ENCODE assay signal across 26 mouse cellular contexts in genomic region chr11:59377999-59378398, GRCm38 (mm10). TPM values are rescaled to one million over a fixed set of nuclear protein-coding genes. Genes with fewer than 3 reads are reported as not detected.
DNase-seq lines count a peak whose midpoint lies in the region; ATAC-seq and TF ChIP-seq lines count a peak whose summit lies in the region.
"Had no signal": no experiment of that assay in that cellular context is flagged by ENCODE, and none has a peak within 500 bp of the region (broad histone marks: within the 10 kb centered on the region; RNA-seq: fewer than 3 reads in every experiment).

No protein-coding gene starts in this region.

- H3K36me3 ChIP-seq in limb, embryonic 12.5 days: no peaks in the 10 kb centered on the region
- no peaks in the 10 kb centered on the region for H3K36me3 ChIP-seq in limb, embryonic 10.5 days
- H3K36me3 ChIP-seq: embryonic facial prominence, embryonic 13.5 days; embryonic facial prominence, embryonic 15.5 days; forebrain, embryonic 10.5 days; forebrain, embryonic 12.5 days had no signal

- intact Hi-C loops in gastrocnemius, adult 2 months (cut with DNase I): no loop called here

- peak; percentile 39 for DNase-seq in gastrocnemius, adult 2 months
- no peak for DNase-seq in gastrocnemius, adult 8-10 months (ENCODE audit: low spot score in 2 of 2)
- no peak for DNase-seq in limb, embryonic 10.5 days (ENCODE audit: low spot score)
- DNase-seq: adrenal gland, adult 2 months; adrenal gland, postnatal 10 days; adrenal gland, postnatal 25 days; cerebellum, adult 11 months; cerebellum, adult 18-20 months; cerebellum, adult 8-10 months; cerebellum, adult 9-11 months; cerebellum, postnatal 14 days; cerebellum, postnatal 36 days; embryo, embryonic 11 days had no signal

- H3K4me1 ChIP-seq in limb, embryonic 12.5 days (replicated peaks): no peaks in the 10 kb centered on the region
- H3K4me1 ChIP-seq in limb, embryonic 10.5 days: no peaks in the 10 kb centered on the region
- H3K4me1 ChIP-seq: forebrain, embryonic 12.5 days had no signal

- H3K9me3 ChIP-seq in limb, embryonic 12.5 days: no peaks in the 10 kb centered on the region
- no peaks in the 10 kb centered on the region for H3K9me3 ChIP-seq in limb, embryonic 10.5 days (replicated peaks)
- H3K9me3 ChIP-seq: embryonic facial prominence, embryonic 13.5 days; embryonic facial prominence, embryonic 15.5 days; forebrain, embryonic 12.5 days had no signal

- no peaks in the 10 kb centered on the region for H3K27me3 ChIP-seq in limb, embryonic 12.5 days
- H3K27me3 ChIP-seq in limb, embryonic 10.5 days (ENCODE audit: low read depth, poor library complexity, severe bottlenecking): no peaks in the 10 kb centered on the region
- H3K27me3 ChIP-seq: embryonic facial prominence, embryonic 13.5 days; embryonic facial prominence, embryonic 15.5 days; forebrain, embryonic 12.5 days had no signal

- ATAC-seq in limb, embryonic 12.5 days (ENCODE audit: insufficient number of reproducible peaks, insufficient read depth, low FRiP score, low TSS enrichment, low read depth): no peak
- ATAC-seq: forebrain, embryonic 14.5 days; forebrain, embryonic 16.5 days had no signal

- H3K9ac ChIP-seq in limb, embryonic 12.5 days (replicated peaks): no peak overlapping the region
- H3K9ac ChIP-seq: embryonic facial prominence, embryonic 13.5 days; embryonic facial prominence, embryonic 15.5 days; forebrain, embryonic 12.5 days had no signal

- no peak overlapping the region for H3K4me3 ChIP-seq in gastrocnemius, adult 2 months
- no peak overlapping the region for H3K4me3 ChIP-seq in limb, embryonic 12.5 days (replicated peaks)
- H3K4me3 ChIP-seq in limb, embryonic 10.5 days: no peak overlapping the region
- H3K4me3 ChIP-seq: embryonic facial prominence, embryonic 13.5 days; embryonic facial prominence, embryonic 15.5 days; erythroblast, embryonic 14.5 days; forebrain, embryonic 10.5 days; forebrain, embryonic 12.5 days had no signal

- TF ChIP-seq CTCF in gastrocnemius, adult 2 months (IDR thresholded peaks at IDR 0.05): no peak

- WGBS in limb, embryonic 12.5 days: 82% methylated on average over 3 of the region's 3 CpGs
- 82% methylated on average over 3 of the region's 3 CpGs for WGBS in limb, embryonic 10.5 days

- H3K4me2 ChIP-seq in limb, embryonic 12.5 days: no peak overlapping the region
- H3K4me2 ChIP-seq: embryonic facial prominence, embryonic 13.5 days; embryonic facial prominence, embryonic 15.5 days; forebrain, embryonic 12.5 days had no signal

- H3K27ac ChIP-seq in gastrocnemius, adult 2 months: peak overlapping the region; percentile 12
- 0 out of 2 replicates have a peak overlapping the region, but pooled peaks have one; percentile 14 for H3K27ac ChIP-seq in limb, embryonic 12.5 days
- H3K27ac ChIP-seq in limb, embryonic 10.5 days: no peak overlapping the region
- H3K27ac ChIP-seq: embryonic facial prominence, embryonic 13.5 days; embryonic facial prominence, embryonic 15.5 days; forebrain, embryonic 10.5 days; forebrain, embryonic 12.5 days had no signal

RNA-seq across cellular contexts. Expression of gene Prss38, which starts 2.5 kb away (rescaled TPM):
- total RNA-seq in gastrocnemius, adult 2 months (2021): not detected
- not detected for total RNA-seq in gastrocnemius, adult 8-10 months (2022)
- polyA plus RNA-seq in limb, embryonic 12.5 days (2016; fragmentation: Nextera tagmentation; extraction: Ambion mirVana): 0.16 TPM in 1 of 2 replicates, not detected in the other
- not detected in 2 replicates for polyA plus RNA-seq in limb, embryonic 10.5 days (2016; fragmentation: Nextera tagmentation; extraction: Ambion mirVana)
- total RNA-seq: adrenal gland, adult 2 months; adrenal gland, postnatal 10 days; adrenal gland, postnatal 25 days; adrenal gland, postnatal 4 days; common myeloid progenitor, adult 5-6 weeks; MEL had no signal
- polyA plus RNA-seq: adrenal gland, adult 2 months; C2C12; embryonic facial prominence, embryonic 11.5 days; embryonic facial prominence, embryonic 13.5 days; embryonic facial prominence, embryonic 15.5 days; erythroblast, embryonic 14.5 days; forebrain, embryonic 10.5 days; forebrain, embryonic 12.5 days; forebrain, embryonic 14.5 days; forebrain, embryonic 16.5 days had no signal
